Mouse (Mus musculus) gastrocnemius, postnatal 10 days (tissue): ENCODE data around the gene Zfp871. TPM values are rescaled to one million over a fixed set of nuclear protein-coding genes. Genes with fewer than 3 reads are reported as not detected.

Source experiments
- DNase-seq: peaks from one replicate; pipeline ENCODE4 v3.0.0; 2021; ENCODE audit warnings: mixed read lengths
- long read RNA-seq, 2 experiments: library from polyadenylated mRNA; stranded (forward); transcript quantifications; one replicate each; pipeline ENCODE4 v2.0.0; 2021
- total RNA-seq, 2 experiments: library from RNA; stranded (reverse); gene quantifications; 2 replicates each; pipeline ENCODE4 v1.2.3; 2021

Gene Zfp871
- total RNA-seq: 10 to 100 TPM; 30.6 to 36.4 TPM
- long read RNA-seq, experiment 1, full-length matches to known transcripts: 5 of 6 reads
- long read RNA-seq, experiment 1, partial matches to known transcripts: 0 of 6 reads
- long read RNA-seq, experiment 1, other reads (novel, unspliced or antisense): 1 of 6 reads
- long read RNA-seq, experiment 2, full-length matches to known transcripts: 1 of 3 reads
- long read RNA-seq, experiment 2, partial matches to known transcripts: 0 of 3 reads
- long read RNA-seq, experiment 2, other reads (novel, unspliced or antisense): 2 of 3 reads

DNA sequence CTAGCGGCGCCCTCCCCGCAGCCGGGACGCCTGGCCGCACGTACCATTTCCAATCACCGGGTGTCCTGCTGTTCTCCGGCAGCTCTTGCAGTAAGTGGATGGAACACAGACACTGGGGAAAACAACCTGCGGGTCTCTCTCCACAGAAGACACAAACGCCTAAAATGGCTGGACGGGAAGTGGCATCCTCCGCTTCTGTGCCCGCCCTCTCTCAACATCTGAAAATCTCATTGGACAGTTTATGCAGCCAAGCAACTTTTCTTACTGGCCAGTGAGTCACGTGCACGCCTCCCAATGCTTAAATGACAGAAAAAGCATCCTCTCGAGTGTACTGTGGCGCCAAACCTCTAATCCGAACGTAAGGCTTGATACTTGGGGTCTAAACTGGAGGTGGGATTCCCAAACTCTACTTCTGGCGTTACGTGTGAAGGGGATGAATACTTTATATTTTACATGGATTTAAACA, at the start of gene Zfp871:
TSS of gene Zfp871 (minus strand) at position 194 of the 466 bp plus-strand sequence.
- peak; percentile 68 for DNase-seq

DNA sequence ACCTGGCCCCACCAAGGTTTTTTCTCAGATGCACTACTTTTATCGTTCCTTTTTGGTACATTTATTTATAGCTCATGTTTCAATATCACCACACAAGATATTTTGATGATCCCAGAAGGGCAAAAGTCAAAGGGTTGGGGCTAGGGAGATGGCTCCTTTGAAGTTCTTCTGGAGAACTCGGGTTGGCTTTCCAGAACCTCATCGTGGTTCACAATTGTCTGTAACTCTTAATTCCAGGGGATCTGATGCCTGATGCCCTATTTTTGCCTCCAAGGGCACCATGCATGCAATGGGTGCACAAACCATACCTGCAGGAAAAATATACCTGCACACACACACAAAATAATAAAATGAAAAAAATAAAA, 42.3 kb upstream of the Zfp871 start:
- no peak for DNase-seq

DNA sequence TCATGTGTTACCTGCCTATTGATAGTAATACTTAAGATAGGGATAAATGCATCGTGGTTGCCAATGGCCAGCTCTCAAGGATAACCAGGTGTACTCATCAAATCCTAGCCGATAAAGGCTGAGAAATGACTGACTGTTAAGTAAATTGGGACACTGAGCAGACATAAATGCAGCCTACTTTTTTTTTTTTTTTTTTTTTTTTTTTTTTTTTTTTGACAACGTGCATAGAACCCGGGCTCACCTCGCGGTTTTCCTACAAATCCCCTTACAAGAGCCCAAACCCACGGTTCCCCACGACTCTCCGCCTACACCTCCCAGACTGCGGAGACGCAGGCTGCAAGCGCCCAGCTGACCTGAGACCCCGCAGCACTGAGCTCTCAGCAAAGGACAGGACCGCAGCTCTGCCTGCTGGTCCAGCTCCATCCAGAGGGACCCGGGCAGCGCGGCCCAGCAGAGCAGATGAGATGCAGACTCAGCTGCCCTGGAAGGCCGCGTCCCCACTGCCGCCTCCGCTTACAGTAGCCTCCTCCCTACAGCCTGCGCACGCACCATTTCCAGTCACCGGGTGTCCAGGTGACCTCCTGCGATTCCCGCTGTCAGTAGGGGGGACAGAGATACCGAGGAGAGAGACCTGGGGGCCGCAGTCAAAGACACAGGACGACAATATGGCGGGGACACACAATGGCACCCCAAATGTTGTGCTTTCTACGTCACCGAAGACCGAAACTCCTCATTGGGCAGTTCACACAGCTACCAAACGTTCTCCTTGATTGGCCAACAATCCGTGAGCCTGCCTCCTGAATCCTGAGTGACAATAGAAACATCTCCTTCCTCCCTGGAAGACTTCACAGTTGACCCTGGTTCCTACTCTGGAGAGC, 41.7 kb upstream of the Zfp871 start, which contains the start of gene Zfp799:
TSS of gene Zfp799 (minus strand) at position 722 of the 878 bp plus-strand sequence.
- DNase-seq: peak; percentile 57

DNA sequence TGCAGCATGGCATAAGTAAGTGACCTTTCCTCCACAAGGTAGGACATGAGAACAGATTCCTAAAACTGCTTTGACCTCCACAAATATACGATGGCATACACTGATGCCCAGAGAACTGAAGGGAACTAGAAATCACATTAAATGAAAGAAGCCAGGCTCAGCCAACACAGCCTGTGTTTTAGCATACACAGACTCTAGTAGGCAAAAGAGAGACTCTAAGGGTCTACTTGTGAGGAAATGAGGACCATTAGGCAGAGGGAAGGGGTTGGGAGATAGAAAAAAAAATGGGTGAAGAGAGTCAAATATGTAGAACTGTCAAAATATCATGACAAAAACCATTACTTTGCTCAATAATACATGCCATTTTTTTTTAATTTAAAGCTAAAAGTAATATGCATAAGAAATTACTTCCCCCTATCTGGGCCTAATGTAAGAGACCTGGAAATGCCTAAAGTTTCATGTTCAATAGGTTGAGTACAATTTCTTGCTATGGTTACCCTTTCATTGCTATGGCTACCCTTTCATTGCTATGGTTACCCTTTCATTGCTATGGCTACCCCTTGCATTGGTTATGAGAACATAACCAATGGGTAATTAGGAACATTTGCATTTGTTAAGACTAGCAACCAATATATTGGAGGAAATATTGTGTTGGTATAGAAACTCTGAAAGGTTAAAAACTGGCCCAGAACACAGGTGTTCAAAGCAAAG, 28.1 kb upstream of the Zfp871 start:
- DNase-seq: no peak

DNA sequence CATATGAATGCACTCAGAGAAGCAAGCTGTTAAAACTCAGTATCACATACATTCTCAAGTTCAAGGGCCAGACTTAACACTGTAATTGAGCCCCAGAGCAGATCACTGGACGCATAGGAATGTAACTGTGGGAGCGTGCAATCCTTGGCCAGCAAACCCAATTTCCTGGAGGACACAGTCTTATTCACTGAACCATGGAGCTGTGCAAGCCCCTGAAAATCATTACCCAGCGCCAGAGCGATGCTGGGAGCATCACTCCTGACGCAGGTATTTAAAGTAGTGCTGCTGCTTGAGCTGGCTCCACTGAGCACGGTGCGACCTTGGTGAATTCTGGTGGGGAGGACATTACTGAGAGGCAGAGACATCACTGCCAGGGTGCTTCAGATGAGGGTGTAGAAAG, 26.0 kb upstream of the Zfp871 start:
- DNase-seq: no peak

DNA sequence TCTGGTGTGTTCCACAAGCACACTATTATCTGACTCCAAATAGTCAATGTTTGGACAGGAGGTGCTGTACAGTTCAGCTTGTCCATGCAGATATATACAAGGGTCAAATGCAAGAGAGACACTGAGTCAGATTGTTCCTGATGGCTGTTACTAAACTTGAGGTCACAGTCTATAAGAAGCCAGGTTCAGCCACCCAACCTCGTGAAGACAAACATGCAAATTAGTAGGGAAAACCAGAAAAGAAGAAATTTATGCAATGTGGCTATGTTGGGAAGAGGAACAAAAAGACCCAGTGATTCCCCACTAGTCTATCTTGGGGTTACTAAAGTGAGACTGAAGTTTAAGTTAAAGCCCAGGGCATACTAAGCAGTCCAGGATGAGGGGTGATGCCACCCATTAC, 22.6 kb upstream of the Zfp871 start:
- no peak for DNase-seq

DNA sequence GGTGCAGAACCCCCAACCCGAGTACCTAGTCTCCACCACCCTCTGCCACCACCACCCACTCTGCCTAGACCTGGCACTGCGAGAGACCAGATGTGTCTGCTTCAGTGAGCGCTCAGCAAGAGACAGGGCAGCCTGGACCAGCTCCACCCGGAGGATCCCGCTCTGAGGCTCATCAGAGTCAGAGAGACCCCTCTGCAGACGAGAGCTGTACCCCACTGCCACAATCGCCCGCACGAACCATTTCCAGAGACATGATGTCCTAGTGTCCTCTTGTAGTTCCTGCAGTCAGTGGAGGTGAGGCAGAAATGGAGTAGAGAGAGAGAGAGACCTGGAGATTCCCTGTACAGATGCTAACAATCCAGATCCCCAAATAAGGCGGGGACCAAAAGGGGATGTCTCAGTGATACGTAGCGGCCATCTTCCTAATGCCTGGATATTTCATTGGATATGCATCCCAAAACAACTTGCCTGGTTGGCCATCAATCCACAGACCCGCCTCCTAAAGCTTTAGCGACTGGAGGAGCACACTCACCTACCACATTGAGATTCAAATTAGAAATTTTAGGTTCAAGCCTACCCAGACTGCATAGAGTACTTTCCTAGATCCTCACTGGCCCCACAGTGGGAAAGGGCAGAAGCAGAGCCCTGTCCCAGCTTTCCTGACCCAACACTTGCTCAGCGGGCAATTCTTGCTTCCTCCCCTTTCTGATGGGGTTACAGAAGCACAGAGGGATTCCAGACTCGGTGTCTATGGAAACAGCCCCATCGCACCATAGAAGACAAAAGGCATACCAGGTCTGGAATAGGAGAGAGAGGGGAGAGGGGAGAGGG, 21.7 kb upstream of the Zfp871 start, which contains the start of gene Zfp811:
TSS of gene Zfp811 (minus strand) at position 388 of the 831 bp plus-strand sequence.
- DNase-seq: peak; percentile 16

DNA sequence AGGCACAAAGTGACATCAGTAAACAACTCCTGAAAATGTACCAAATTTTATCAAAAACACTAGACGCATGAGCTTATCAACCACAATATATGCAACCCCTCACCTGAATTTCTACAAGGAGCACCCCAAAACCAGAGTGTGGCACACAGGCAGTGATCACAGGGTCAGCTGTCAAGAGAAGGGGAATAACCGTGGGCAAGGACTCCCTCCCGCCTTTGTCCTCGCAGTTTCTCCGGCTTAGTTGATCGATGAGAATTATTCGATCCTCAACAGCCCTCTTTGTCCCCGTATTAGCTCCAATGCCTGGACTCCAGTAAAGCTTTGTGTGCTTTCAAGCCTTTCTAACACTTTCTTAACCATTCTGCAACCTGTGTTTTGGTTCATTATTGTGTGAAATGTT, 20.8 kb upstream of the Zfp871 start:
- no peak for DNase-seq

DNA sequence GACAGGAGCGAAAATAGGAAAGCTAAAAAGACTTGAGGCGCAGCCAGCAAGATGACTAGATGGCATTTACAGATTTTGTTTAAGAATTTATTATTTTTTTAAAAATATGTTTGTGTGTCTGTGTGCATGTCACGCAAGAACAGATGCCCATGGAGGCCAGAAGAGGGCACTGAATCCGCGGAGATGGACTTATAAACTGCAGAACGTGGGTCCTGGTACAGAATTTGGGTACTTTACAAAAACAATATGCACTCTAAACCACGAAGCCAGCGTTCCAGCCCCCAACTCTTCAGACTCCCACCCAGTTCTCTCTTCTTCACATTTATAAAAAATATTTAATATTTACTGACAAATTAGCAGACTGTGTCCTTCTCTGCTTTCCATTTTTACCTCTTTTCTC, 1.2 kb upstream of the Zfp871 start:
- no peak for DNase-seq

DNA sequence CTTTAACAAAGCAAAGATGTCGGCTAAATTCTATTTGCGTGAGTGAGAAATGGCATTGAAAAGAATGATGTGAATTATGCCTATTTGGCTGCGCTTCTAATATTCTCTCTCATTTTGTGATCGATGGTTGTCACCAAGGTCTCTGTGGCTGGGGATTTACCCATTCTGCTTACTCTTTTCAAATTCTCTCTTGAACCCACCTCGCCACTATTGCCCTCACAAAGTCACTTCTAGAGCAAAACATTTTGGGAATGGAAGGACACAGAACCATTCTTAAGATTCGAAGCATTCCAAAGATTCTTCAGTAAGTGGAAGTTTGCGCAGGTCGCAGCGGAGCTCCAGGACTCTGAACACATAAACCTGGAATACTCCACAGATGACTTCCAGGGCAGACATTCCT, 489 bp upstream of the Zfp871 start:
- DNase-seq: no peak

DNA sequence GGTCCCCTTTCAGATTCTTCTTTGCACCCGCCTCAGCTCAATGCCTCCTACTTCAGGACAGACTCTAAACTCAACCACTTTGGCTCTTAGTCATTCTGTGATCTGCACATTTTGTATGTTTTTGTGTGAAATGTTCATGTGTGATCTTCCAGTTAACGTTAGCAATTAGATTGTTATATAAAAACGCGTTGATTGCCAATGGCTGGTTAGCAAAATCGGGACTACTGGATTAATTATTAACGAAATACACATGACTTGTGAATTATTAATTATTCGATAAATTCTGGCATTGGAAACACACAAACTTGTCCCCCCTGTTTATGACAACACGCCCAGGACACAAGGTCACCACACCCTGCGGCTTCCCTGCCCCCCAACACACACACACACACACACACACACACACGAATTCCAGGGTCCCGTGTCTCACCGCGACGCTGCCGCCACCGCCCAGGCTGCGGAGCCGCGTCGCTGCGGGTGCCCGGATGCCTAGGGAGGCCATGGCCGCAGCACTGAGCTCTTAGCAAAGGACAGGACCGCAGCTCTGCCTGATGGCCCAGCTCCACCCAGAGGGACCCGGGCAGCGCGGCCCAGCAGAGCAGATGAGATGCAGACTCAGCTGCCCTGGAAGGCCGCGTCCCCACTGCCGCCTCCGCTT, 522 bp downstream of the Zfp871 start:
- peak; percentile 59 for DNase-seq

DNA sequence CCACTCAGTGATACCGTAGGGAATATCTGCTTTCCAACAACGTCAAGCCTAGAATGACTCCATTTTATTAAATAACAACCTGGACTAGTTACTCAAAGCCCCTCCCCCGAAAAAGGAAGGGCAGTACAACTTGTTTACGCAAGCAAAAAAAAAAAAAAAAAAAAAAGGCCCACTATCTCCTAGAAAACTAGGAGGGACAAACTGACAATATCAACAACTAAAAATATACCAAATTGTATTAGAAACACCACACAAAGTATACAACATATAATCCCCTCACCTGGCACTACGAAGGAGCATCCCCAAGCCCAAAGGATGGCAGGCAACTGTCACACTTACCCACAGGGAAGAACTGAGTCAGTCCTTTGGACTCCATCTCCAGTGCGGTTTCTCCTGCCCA, 1.1 kb downstream of the Zfp871 start:
- no peak for DNase-seq

DNA sequence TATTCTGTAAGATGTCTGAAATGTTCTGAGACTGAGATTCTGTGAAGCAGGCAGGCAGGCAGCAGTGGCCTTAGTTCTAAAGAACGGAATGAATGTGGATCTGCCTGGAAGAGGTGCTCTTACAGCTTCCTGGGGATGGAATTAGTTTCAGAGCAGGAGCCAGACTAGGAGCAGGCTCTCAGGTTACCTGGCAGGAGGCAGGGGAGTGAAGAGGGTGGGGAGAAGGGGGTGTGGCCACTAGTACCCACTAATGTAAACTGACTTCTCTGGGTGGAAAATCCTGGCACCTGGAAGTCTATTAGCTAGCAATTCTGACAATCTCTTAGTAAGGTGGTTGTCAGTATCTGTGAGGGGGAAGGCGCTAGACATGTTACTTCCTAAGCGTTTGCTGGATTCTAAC, 2.4 kb downstream of the Zfp871 start:
- no peak for DNase-seq

DNA sequence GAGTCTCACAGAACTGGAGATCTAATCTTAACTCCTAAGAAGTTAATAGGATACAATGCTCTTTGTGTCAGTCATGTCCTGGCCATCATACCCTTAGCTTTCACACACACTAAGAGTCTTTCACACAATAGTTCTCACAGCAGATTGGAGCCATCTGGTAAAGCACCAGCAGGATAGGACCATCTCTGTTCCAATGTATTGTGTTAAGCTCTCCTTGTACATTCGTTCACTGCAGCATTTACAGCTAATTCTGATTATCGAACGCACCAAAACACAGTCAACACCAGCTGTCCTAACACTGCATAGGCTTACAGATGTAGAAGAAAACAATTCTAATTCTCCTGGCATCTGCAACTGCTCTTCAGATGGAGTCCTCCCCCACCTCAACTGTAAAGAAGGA, 10.5 kb downstream of the Zfp871 start:
- no peak for DNase-seq

DNA sequence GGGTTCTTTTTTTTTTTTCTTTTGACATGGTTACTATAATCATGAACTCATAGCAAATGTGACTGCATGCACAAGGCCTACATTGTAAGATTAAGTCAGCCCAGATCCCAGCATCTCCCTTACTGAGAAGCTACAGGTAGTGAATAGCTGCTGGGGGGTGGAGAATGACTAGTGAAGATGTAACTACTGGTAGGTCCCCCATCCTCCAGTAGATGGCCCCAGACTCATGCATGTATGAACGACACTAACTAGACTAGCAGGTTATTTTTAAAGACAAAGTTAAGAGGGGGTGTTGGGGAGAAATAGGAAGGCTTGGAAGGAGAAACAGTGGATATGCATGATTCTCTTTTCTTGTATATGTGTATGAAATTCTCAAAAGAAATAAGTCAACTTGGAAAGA, 16.9 kb downstream of the Zfp871 start:
- no peak for DNase-seq

DNA sequence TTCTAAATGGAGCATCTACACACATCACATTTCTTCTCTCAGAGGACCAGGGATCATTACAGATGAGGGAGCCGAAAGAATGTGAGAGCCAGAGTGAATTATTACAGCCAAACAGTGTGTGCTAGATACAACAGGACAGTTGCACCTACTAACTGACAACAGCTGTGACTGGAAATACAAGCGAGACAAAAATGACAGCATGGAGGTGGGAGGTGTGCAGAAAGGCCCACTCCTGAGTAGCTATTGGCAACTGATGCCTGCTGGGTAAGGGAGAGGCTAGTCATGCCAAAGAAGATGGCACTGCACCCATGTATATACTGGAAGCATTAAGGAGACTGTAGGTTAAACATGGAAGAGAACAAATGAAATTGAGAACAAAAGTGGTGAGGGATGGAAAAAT, 21.7 kb downstream of the Zfp871 start:
- DNase-seq: no peak

DNA sequence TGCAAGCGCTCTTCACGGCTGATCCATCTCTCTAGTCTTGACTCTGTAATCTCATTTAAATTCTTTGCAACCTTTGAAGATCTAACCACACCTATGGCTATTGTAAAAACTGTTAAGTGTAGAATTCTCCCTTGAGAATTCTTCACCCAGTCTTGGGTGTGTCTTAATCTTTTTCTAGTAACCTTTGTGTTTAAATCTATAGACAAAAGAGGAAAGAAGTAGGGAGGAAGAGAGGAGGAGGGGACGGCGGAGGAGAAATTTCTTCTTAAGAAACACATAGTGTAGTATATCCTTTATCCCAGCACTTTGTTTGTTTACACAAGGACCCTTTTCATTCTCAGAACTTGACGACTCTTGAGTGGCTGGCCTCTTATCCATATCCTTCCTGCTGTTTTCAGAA, 30.8 kb downstream of the Zfp871 start:
- DNase-seq: no peak

DNA sequence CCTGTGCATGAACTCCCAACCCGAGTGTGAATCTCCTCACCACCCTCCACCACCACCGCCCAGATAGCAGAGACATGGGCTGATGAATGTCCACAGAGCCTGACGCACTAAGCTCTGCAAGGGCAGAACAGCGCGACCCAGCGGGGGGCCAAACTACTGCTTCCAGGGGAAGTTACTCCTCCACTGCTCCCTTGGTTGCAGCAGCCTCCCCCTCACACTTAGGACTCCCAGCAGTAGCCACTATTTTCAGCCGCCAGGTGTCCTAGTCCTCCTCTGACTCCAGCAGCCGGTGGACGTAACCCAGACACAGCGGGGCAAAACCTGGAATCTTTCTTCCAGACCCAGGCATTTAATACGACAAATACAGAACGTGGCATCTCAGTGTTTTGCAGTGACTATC, 34.5 kb downstream of the Zfp871 start:
- DNase-seq: peak; percentile 17

DNA sequence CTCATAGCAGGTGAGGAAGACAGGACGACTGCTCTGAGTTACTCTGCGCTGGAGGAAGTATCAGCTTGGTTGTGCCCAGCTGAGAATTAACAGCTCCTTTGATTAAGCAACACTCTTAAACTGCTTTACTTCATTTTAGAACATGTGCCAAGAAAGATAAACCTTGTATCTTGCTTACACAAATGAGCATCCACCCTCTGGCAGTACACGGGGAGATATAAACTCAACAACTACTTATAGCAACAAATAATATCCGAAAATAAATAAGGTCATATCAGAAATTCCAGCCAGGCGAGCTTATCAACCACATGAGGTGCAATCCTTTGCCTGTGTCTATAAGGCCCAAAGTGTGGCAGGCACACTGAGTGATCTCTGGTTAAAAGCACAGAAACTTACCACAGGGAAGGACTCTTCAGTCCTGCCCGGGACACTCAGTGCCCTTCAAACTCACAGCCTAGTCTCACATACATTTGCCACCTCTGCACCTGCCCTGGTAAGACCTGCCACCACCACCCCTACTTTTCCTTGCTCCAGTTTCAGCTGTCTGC, 35.2 kb downstream of the Zfp871 start:
- no peak for DNase-seq

DNA sequence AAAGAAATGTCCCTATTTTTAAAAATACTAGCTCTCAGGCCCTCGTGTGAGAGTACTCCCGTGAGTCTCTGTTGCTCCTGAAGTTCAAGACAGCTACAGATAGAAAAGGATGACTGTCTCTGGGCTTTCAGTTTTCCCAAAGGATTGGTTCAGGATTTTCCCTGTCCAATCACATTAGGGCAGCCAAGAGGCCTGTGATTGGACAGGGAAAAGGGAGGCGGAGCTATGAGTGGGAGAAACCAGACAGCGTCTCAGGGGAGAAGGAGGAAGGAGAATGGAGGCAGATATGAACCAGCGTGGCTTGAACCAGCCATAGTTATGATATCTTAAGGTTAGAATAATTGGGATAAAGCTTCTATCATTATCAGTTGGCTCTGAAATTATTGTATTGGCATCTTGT, 37.5 kb downstream of the Zfp871 start:
- no peak for DNase-seq

DNA sequence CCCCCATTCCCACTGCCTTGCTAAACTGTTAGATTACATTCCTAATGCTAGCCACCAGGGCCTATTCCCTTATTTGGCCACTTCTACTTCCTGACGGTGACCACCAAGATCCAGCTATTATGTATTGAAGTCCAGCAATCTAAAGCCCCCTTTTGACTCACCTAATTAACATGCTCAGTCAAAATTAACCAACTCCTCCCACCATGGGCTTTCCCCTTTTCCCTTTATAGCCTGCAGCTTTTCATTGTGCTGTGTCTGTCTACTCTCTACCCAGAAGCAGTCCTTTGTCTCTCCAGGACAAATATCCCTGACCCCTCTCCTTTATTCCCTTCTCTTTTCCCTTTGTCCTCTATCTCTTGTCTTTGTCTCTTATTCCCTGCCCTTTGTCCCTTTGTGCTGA, 47.0 kb downstream of the Zfp871 start:
- no peak for DNase-seq
